Mouse (Mus musculus): ENCODE results near the gene Tln2. TPM values are rescaled to one million over a fixed set of nuclear protein-coding genes. Genes with fewer than 3 reads are reported as not detected.

The Tln2 gene
- polyA plus RNA-seq, 1 experiment = 17.0 TPM

- no peak overlapping the region for H3K4me3 ChIP-seq (ENCODE audit: low read depth, low read length)
- H3K36me3 ChIP-seq (ENCODE audit: control insufficient read depth, insufficient read depth, low read length, poor library complexity, severe bottlenecking) = no peaks in the 10 kb centered on the region
- no peak overlapping the region for H3K9ac ChIP-seq (ENCODE audit: low read depth, poor library complexity, severe bottlenecking)
- TF ChIP-seq EP300 (IDR thresholded peaks at IDR 0.05; ENCODE audit: insufficient read depth, low read depth, low read length) (no peak), POLR2A (IDR thresholded peaks at IDR 0.05; ENCODE audit: insufficient read depth, low read length) (no peak), CTCF (IDR thresholded peaks at IDR 0.05; ENCODE audit: low read depth, low read length) (no peak)
- no peak overlapping the region for H3K27ac ChIP-seq (ENCODE audit: insufficient read depth, low read length)
- no peaks in the 10 kb centered on the region for H3K9me3 ChIP-seq (replicated peaks; ENCODE audit: control insufficient read depth, insufficient read depth, low read length, poor library complexity, severe bottlenecking)
- H3K4me1 ChIP-seq (ENCODE audit: control insufficient read depth, insufficient read depth, low read length) = no peaks in the 10 kb centered on the region
- H3K27me3 ChIP-seq (ENCODE audit: control insufficient read depth, insufficient read depth, low read length, poor library complexity, severe bottlenecking) = no peaks in the 10 kb centered on the region
Observed at GRCm38 (mm10) chr9:67541948-67542347, 17.6 kb downstream of the Tln2 start.

GRCm38 (mm10) chr9:67539776-67540706 is 19.5 kb downstream of the Tln2 start:
- H3K27me3 ChIP-seq (ENCODE audit: control insufficient read depth, insufficient read depth, low read length, poor library complexity, severe bottlenecking) = no peaks in the 10 kb centered on the region
- no peaks in the 10 kb centered on the region for H3K36me3 ChIP-seq (ENCODE audit: control insufficient read depth, insufficient read depth, low read length, poor library complexity, severe bottlenecking)
- H3K4me1 ChIP-seq (ENCODE audit: control insufficient read depth, insufficient read depth, low read length) = no peaks in the 10 kb centered on the region
- no peak overlapping the region for H3K4me3 ChIP-seq (ENCODE audit: low read depth, low read length)
- no peaks in the 10 kb centered on the region for H3K9me3 ChIP-seq (replicated peaks; ENCODE audit: control insufficient read depth, insufficient read depth, low read length, poor library complexity, severe bottlenecking)
- no peak overlapping the region for H3K27ac ChIP-seq (ENCODE audit: insufficient read depth, low read length)
- no peak overlapping the region for H3K9ac ChIP-seq (ENCODE audit: low read depth, poor library complexity, severe bottlenecking)
- TF ChIP-seq EP300 (IDR thresholded peaks at IDR 0.05; ENCODE audit: insufficient read depth, low read depth, low read length) (0 out of 2 replicates have a peak, but pooled peaks have one; percentile 43), CTCF (IDR thresholded peaks at IDR 0.05; ENCODE audit: low read depth, low read length) (no peak)

- no peak overlapping the region for H3K9ac ChIP-seq (ENCODE audit: low read depth, poor library complexity, severe bottlenecking)
- H3K4me1 ChIP-seq (ENCODE audit: control insufficient read depth, insufficient read depth, low read length) = no peaks in the 10 kb centered on the region
- H3K36me3 ChIP-seq (ENCODE audit: control insufficient read depth, insufficient read depth, low read length, poor library complexity, severe bottlenecking) = no peaks in the 10 kb centered on the region
- H3K4me3 ChIP-seq (ENCODE audit: low read depth, low read length) = no peak overlapping the region
- TF ChIP-seq EP300 (IDR thresholded peaks at IDR 0.05; ENCODE audit: insufficient read depth, low read depth, low read length) (no peak), POLR2A (IDR thresholded peaks at IDR 0.05; ENCODE audit: insufficient read depth, low read length) (no peak), CTCF (IDR thresholded peaks at IDR 0.05; ENCODE audit: low read depth, low read length) (no peak)
- no peaks in the 10 kb centered on the region for H3K27me3 ChIP-seq (ENCODE audit: control insufficient read depth, insufficient read depth, low read length, poor library complexity, severe bottlenecking)
- H3K9me3 ChIP-seq (replicated peaks; ENCODE audit: control insufficient read depth, insufficient read depth, low read length, poor library complexity, severe bottlenecking) = no peaks in the 10 kb centered on the region
- no peak overlapping the region for H3K27ac ChIP-seq (ENCODE audit: insufficient read depth, low read length)
Observed at GRCm38 (mm10) chr9:67534420-67534819, 25.1 kb downstream of the Tln2 start.

- TF ChIP-seq POLR2A (IDR thresholded peaks at IDR 0.05; ENCODE audit: insufficient read depth, low read length) = no peak
- no peak for TF ChIP-seq CTCF (IDR thresholded peaks at IDR 0.05; ENCODE audit: low read depth, low read length)
- TF ChIP-seq EP300 (IDR thresholded peaks at IDR 0.05; ENCODE audit: insufficient read depth, low read depth, low read length) = no peak
- Histone ChIP-seq H3K9ac (ENCODE audit: low read depth, poor library complexity, severe bottlenecking) (no peak overlapping the region), H3K27ac (ENCODE audit: insufficient read depth, low read length) (no peak overlapping the region), H3K36me3 (ENCODE audit: control insufficient read depth, insufficient read depth, low read length, poor library complexity, severe bottlenecking) (no peaks in the 10 kb centered on the region), H3K27me3 (ENCODE audit: control insufficient read depth, insufficient read depth, low read length, poor library complexity, severe bottlenecking) (no peaks in the 10 kb centered on the region), H3K4me1 (ENCODE audit: control insufficient read depth, insufficient read depth, low read length) (no peaks in the 10 kb centered on the region), H3K4me3 (ENCODE audit: low read depth, low read length) (no peak overlapping the region), H3K9me3 (replicated peaks; ENCODE audit: control insufficient read depth, insufficient read depth, low read length, poor library complexity, severe bottlenecking) (no peaks in the 10 kb centered on the region)
Observed at GRCm38 (mm10) chr9:67533260-67533659, 26.2 kb downstream of the Tln2 start.

- Histone ChIP-seq H3K4me3 (ENCODE audit: low read depth, low read length) (no peak overlapping the region), H3K4me1 (ENCODE audit: control insufficient read depth, insufficient read depth, low read length) (no peaks in the 10 kb centered on the region), H3K9me3 (replicated peaks; ENCODE audit: control insufficient read depth, insufficient read depth, low read length, poor library complexity, severe bottlenecking) (no peaks in the 10 kb centered on the region), H3K27ac (ENCODE audit: insufficient read depth, low read length) (no peak overlapping the region), H3K9ac (ENCODE audit: low read depth, poor library complexity, severe bottlenecking) (no peak overlapping the region), H3K27me3 (ENCODE audit: control insufficient read depth, insufficient read depth, low read length, poor library complexity, severe bottlenecking) (no peaks in the 10 kb centered on the region), H3K36me3 (ENCODE audit: control insufficient read depth, insufficient read depth, low read length, poor library complexity, severe bottlenecking) (no peaks in the 10 kb centered on the region)
- no peak for TF ChIP-seq EP300 (IDR thresholded peaks at IDR 0.05; ENCODE audit: insufficient read depth, low read depth, low read length)
- TF ChIP-seq POLR2A (IDR thresholded peaks at IDR 0.05; ENCODE audit: insufficient read depth, low read length) = no peak
- no peak for TF ChIP-seq CTCF (IDR thresholded peaks at IDR 0.05; ENCODE audit: low read depth, low read length)
Observed at GRCm38 (mm10) chr9:67532631-67533030, 26.9 kb downstream of the Tln2 start.

- Histone ChIP-seq H3K9me3 (replicated peaks; ENCODE audit: control insufficient read depth, insufficient read depth, low read length, poor library complexity, severe bottlenecking) (no peaks in the 10 kb centered on the region), H3K36me3 (ENCODE audit: control insufficient read depth, insufficient read depth, low read length, poor library complexity, severe bottlenecking) (no peaks in the 10 kb centered on the region), H3K4me3 (ENCODE audit: low read depth, low read length) (no peak overlapping the region), H3K4me1 (ENCODE audit: control insufficient read depth, insufficient read depth, low read length) (no peaks in the 10 kb centered on the region), H3K27me3 (ENCODE audit: control insufficient read depth, insufficient read depth, low read length, poor library complexity, severe bottlenecking) (no peaks in the 10 kb centered on the region), H3K9ac (ENCODE audit: low read depth, poor library complexity, severe bottlenecking) (no peak overlapping the region), H3K27ac (ENCODE audit: insufficient read depth, low read length) (no peak overlapping the region)
- TF ChIP-seq CTCF (IDR thresholded peaks at IDR 0.05; ENCODE audit: low read depth, low read length) (no peak), EP300 (IDR thresholded peaks at IDR 0.05; ENCODE audit: insufficient read depth, low read depth, low read length) (no peak), POLR2A (IDR thresholded peaks at IDR 0.05; ENCODE audit: insufficient read depth, low read length) (no peak)
Observed at GRCm38 (mm10) chr9:67529600-67529999, 29.9 kb downstream of the Tln2 start.

Data from ES-Bruce4 (cell line).